Mouse (Mus musculus): ENCODE data around the gene Mrps23. TPM values are rescaled to one million over a fixed set of nuclear protein-coding genes. Genes with fewer than 3 reads are reported as not detected.
"Not testable (repeated sequence)": the region's sequence is repeated elsewhere in the genome, so short reads cannot be mapped to it uniquely, and the experiment has no call there.

Gene Mrps23
- polyA plus RNA-seq, 1 experiment from 2014 or later = 57.9 TPM

GRCm38 (mm10) chr11:88186947-88187243 lies 17.3 kb upstream of the Mrps23 start:
- H3K4me1 ChIP-seq (ENCODE audit: control insufficient read depth, insufficient read depth, low read length) = peaks cover 19% of the 10 kb centered on the region
- H3K9me3 ChIP-seq (replicated peaks; ENCODE audit: control insufficient read depth, low read length) = no peaks in the 10 kb centered on the region
- peak overlapping the region; percentile 66 for H3K9ac ChIP-seq (ENCODE audit: low read length)
- H3K4me3 ChIP-seq (replicated peaks; ENCODE audit: low read length) = peak overlapping the region; percentile 18; the same call in 1 of the 2 replicates
- H3K36me3 ChIP-seq (ENCODE audit: control insufficient read depth, insufficient read depth, low read length) = no peaks in the 10 kb centered on the region; the same call in 1 of the 2 replicates
- peak overlapping the region; percentile 48; the same call in 1 of the 2 replicates for H3K4me2 ChIP-seq (ENCODE audit: low read depth, low read length)
- H3K27me3 ChIP-seq (ENCODE audit: control insufficient read depth, insufficient read depth, low read length) = no peaks in the 10 kb centered on the region; the same call in 1 of the 2 replicates
- 0 out of 2 replicates have a peak, but pooled peaks have one; percentile 1 for ATAC-seq (ENCODE audit: insufficient read depth, low FRiP score)
- WGBS = 21% methylated on average over 2 of the region's 2 CpGs
- peak overlapping the region; percentile 88 for H3K27ac ChIP-seq (ENCODE audit: low read length)

GRCm38 (mm10) chr11:88187417-88188133 lies 16.6 kb upstream of the Mrps23 start:
- no peaks in the 10 kb centered on the region; the same call in 1 of the 2 replicates for H3K27me3 ChIP-seq (ENCODE audit: control insufficient read depth, insufficient read depth, low read length)
- no peaks in the 10 kb centered on the region for H3K9me3 ChIP-seq (replicated peaks; ENCODE audit: control insufficient read depth, low read length)
- peak overlapping the region; percentile 24 for H3K4me3 ChIP-seq (replicated peaks; ENCODE audit: low read length)
- peak; percentile 88 for ATAC-seq (ENCODE audit: insufficient read depth, low FRiP score)
- no peaks in the 10 kb centered on the region; the same call in 1 of the 2 replicates for H3K36me3 ChIP-seq (ENCODE audit: control insufficient read depth, insufficient read depth, low read length)
- 10% methylated on average over 25 of the region's 25 CpGs for WGBS
- peak overlapping the region; percentile 66 for H3K9ac ChIP-seq (ENCODE audit: low read length)
- peaks cover 19% of the 10 kb centered on the region for H3K4me1 ChIP-seq (ENCODE audit: control insufficient read depth, insufficient read depth, low read length)
- peak overlapping the region; percentile 48 for H3K4me2 ChIP-seq (ENCODE audit: low read depth, low read length)
- H3K27ac ChIP-seq (ENCODE audit: low read length) = peak overlapping the region; percentile 88

GRCm38 (mm10) chr11:88188216-88188615 lies 16.0 kb upstream of the Mrps23 start:
- Histone ChIP-seq H3K9ac (ENCODE audit: low read length) (peak overlapping the region; percentile 66), H3K4me1 (ENCODE audit: control insufficient read depth, insufficient read depth, low read length) (peaks cover 24% of the 10 kb centered on the region), H3K9me3 (replicated peaks; ENCODE audit: control insufficient read depth, low read length) (no peaks in the 10 kb centered on the region), H3K27me3 (ENCODE audit: control insufficient read depth, insufficient read depth, low read length) (peaks cover 5% of the 10 kb centered on the region; the same call in 1 of the 2 replicates), H3K4me2 (ENCODE audit: low read depth, low read length) (peak overlapping the region; percentile 48), H3K27ac (ENCODE audit: low read length) (peak overlapping the region; percentile 88; the same call in 1 of the 2 replicates), H3K36me3 (ENCODE audit: control insufficient read depth, insufficient read depth, low read length) (no peaks in the 10 kb centered on the region), H3K4me3 (replicated peaks; ENCODE audit: low read length) (no peak overlapping the region; the same call in 1 of the 2 replicates)
- ATAC-seq (ENCODE audit: insufficient read depth, low FRiP score) = no peak
- WGBS = 65% methylated on average over 8 of the region's 8 CpGs

GRCm38 (mm10) chr11:88188635-88189034 lies 15.6 kb upstream of the Mrps23 start:
- peaks cover 28% of the 10 kb centered on the region for H3K4me1 ChIP-seq (ENCODE audit: control insufficient read depth, insufficient read depth, low read length)
- H3K9me3 ChIP-seq (replicated peaks; ENCODE audit: control insufficient read depth, low read length) = no peaks in the 10 kb centered on the region
- no peaks in the 10 kb centered on the region for H3K36me3 ChIP-seq (ENCODE audit: control insufficient read depth, insufficient read depth, low read length)
- H3K27me3 ChIP-seq (ENCODE audit: control insufficient read depth, insufficient read depth, low read length) = peaks cover 9% of the 10 kb centered on the region; the same call in 1 of the 2 replicates
- no peak for ATAC-seq (ENCODE audit: insufficient read depth, low FRiP score)
- H3K9ac ChIP-seq (ENCODE audit: low read length) = no peak overlapping the region
- 0 out of 2 replicates have a peak overlapping the region, but pooled peaks have one; percentile 88 for H3K27ac ChIP-seq (ENCODE audit: low read length)
- no peak overlapping the region for H3K4me2 ChIP-seq (ENCODE audit: low read depth, low read length)
- WGBS = 89% methylated on average over 7 of the region's 7 CpGs
- no peak overlapping the region for H3K4me3 ChIP-seq (replicated peaks; ENCODE audit: low read length)

- Histone ChIP-seq H3K27me3 (ENCODE audit: control insufficient read depth, insufficient read depth, low read length) (peaks cover 16% of the 10 kb centered on the region; the same call in 1 of the 2 replicates), H3K4me1 (ENCODE audit: control insufficient read depth, insufficient read depth, low read length) (peaks cover 29% of the 10 kb centered on the region), H3K36me3 (ENCODE audit: control insufficient read depth, insufficient read depth, low read length) (no peaks in the 10 kb centered on the region), H3K4me3 (replicated peaks; ENCODE audit: low read length) (no peak overlapping the region), H3K4me2 (ENCODE audit: low read depth, low read length) (no peak overlapping the region), H3K9ac (ENCODE audit: low read length) (no peak overlapping the region; the same call in 1 of the 2 replicates), H3K27ac (ENCODE audit: low read length) (no peak overlapping the region), H3K9me3 (replicated peaks; ENCODE audit: control insufficient read depth, low read length) (no peaks in the 10 kb centered on the region)
- WGBS = 24% methylated on average over 4 of the region's 4 CpGs
- ATAC-seq (ENCODE audit: insufficient read depth, low FRiP score) = peak; percentile 60
Observed at GRCm38 (mm10) chr11:88192595-88192994, 11.6 kb upstream of the Mrps23 start.

- Histone ChIP-seq H3K27me3 (ENCODE audit: control insufficient read depth, insufficient read depth, low read length) (peaks cover 16% of the 10 kb centered on the region; the same call in 1 of the 2 replicates), H3K9ac (ENCODE audit: low read length) (peak overlapping the region; percentile 55), H3K9me3 (replicated peaks; ENCODE audit: control insufficient read depth, low read length) (no peaks in the 10 kb centered on the region), H3K4me3 (replicated peaks; ENCODE audit: low read length) (peak overlapping the region; percentile 26), H3K4me1 (ENCODE audit: control insufficient read depth, insufficient read depth, low read length) (peaks cover 29% of the 10 kb centered on the region), H3K36me3 (ENCODE audit: control insufficient read depth, insufficient read depth, low read length) (no peaks in the 10 kb centered on the region), H3K4me2 (ENCODE audit: low read depth, low read length) (peak overlapping the region; percentile 47), H3K27ac (ENCODE audit: low read length) (no peak overlapping the region)
- WGBS = 15% methylated on average over 34 of the region's 34 CpGs
- no peak for ATAC-seq (ENCODE audit: insufficient read depth, low FRiP score)
Observed at GRCm38 (mm10) chr11:88193098-88193823, 10.9 kb upstream of the Mrps23 start.

GRCm38 (mm10) chr11:88193824-88194696 lies 10.1 kb upstream of the Mrps23 start:
- H3K9ac ChIP-seq (ENCODE audit: low read length) = peak overlapping the region; percentile 55
- no peaks in the 10 kb centered on the region for H3K36me3 ChIP-seq (ENCODE audit: control insufficient read depth, insufficient read depth, low read length)
- H3K9me3 ChIP-seq (replicated peaks; ENCODE audit: control insufficient read depth, low read length) = no peaks in the 10 kb centered on the region
- 24% methylated on average over 29 of the region's 29 CpGs for WGBS
- H3K4me3 ChIP-seq (replicated peaks; ENCODE audit: low read length) = peak overlapping the region; percentile 26
- no peak overlapping the region for H3K27ac ChIP-seq (ENCODE audit: low read length)
- peaks cover 16% of the 10 kb centered on the region; the same call in 1 of the 2 replicates for H3K27me3 ChIP-seq (ENCODE audit: control insufficient read depth, insufficient read depth, low read length)
- ATAC-seq (ENCODE audit: insufficient read depth, low FRiP score) = no peak
- H3K4me1 ChIP-seq (ENCODE audit: control insufficient read depth, insufficient read depth, low read length) = peaks cover 30% of the 10 kb centered on the region
- H3K4me2 ChIP-seq (ENCODE audit: low read depth, low read length) = peak overlapping the region; percentile 47

- not testable (repeated sequence) for H3K9ac ChIP-seq (ENCODE audit: low read length); H3K4me2 ChIP-seq (ENCODE audit: low read depth, low read length); H3K4me3 ChIP-seq (replicated peaks; ENCODE audit: low read length); H3K27ac ChIP-seq (ENCODE audit: low read length); ATAC-seq (ENCODE audit: insufficient read depth, low FRiP score); H3K9me3 ChIP-seq (replicated peaks; ENCODE audit: control insufficient read depth, low read length); H3K36me3 ChIP-seq (ENCODE audit: control insufficient read depth, insufficient read depth, low read length)
- H3K4me1 ChIP-seq (ENCODE audit: control insufficient read depth, insufficient read depth, low read length) = peaks cover 30% of the 10 kb centered on the region
- 83% methylated on average over 3 of the region's 3 CpGs for WGBS
- H3K27me3 ChIP-seq (ENCODE audit: control insufficient read depth, insufficient read depth, low read length) = peaks cover 16% of the 10 kb centered on the region; the same call in 1 of the 2 replicates
Observed at GRCm38 (mm10) chr11:88195699-88196098, 8.5 kb upstream of the Mrps23 start.

Measured in stomach, embryonic 16.5 days (tissue).